Mouse (Mus musculus): ENCODE results near the gene Fras1.

Gene Fras1

DNA sequence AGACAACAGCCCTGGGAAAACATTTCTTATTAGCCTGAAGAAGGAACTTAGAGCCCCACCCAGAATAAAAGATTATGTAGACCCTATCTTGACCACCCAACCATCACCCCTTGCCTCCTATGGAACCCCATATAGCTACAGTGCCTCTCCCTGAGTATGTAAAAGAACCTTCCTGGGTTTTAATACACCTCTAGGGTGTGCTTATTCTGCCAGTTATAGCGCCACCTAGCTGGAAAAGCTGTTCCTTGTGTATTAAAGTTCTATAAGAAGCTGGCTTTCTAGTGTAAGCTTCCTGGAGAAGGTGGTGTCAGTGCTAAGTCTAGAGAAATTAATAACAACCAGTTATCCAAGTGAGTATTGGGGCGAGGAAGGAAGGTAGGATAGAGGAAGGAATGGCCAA, 303.7 kb downstream of the Fras1 start:
- peak; percentile 43 for DNase-seq (ENCODE audit: low read depth, low spot score)

DNA sequence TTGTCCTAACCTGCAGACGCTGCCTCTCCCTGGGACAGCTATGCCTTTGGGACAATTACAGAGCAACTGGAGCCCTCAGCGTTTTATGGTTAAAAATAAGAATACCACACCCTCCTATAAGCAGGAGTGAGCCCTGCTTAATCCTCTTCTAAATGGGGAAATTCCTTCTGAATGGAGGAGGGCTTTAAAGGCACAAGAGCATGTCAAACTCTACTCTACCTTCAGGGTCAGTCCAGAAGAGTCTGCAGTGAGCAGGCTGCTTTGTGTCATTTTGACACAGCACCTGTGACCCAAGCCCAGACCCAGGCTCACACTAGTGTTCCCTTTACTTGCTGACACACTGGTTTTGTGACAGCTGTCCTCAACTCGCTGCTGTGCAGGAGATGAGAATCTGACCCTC, 307.3 kb downstream of the Fras1 start:
- no peak for DNase-seq (ENCODE audit: low read depth, low spot score)

DNA sequence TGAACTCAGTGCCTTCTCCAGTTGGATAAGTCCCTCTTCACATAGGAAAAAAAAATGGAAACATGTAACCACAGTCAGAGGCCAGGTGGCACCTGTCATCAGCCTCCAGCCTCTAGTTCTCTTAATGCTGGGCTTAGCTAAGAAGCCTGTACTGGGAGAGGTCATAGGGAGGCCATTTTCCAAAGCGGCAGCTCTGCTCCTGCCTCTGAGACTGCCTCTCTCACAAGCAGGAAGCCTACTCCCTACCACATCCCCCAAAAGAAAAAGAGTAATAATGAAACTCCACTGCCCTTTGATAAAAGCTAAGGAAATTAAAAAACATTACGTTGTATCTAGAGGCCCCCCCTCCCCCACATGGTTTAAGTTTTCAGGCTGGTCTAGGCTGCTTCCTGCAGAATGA, 309.0 kb downstream of the Fras1 start:
- no peak for DNase-seq (ENCODE audit: low read depth, low spot score)

DNA sequence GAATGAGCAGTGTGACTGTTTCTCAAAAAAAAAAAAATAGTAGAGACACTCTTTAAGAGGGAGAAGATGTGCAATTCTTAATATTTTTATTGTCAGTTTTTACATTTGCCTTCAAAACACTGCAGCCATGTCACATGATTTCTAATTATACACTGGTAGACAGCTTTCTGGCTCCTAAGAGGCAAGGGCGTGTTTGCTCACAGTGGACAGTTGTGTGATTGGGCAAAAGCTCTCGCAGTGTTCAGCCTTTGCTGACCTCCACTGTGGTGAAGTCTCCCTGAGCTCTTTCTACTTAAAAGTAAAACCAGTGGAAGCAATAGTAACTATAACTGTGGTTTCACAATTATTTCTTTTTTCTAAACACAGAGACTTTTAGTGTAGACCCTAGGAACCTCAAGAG, 315.1 kb downstream of the Fras1 start:
- DNase-seq (ENCODE audit: low read depth, low spot score), result no peak

DNA sequence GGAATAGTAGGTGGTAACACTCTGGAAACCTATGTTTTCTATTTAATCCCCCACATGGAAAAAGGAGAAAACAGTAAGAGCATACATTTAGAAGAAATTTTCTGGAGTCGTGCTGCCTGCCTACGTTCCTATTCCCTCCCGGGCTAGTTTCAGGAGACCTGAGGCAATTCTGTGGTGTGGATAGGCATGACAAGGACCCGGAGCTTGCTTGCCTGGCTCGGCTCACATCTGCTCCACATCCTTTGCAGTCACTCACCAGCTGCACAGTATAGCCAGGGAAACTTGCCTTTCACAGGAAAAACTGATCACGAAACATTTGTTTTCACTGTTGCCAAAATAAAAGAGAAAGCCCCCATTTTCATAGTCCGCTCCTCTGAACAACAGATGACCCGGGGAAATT, 325.2 kb downstream of the Fras1 start:
- no peak for DNase-seq (ENCODE audit: low read depth, low spot score)

DNA sequence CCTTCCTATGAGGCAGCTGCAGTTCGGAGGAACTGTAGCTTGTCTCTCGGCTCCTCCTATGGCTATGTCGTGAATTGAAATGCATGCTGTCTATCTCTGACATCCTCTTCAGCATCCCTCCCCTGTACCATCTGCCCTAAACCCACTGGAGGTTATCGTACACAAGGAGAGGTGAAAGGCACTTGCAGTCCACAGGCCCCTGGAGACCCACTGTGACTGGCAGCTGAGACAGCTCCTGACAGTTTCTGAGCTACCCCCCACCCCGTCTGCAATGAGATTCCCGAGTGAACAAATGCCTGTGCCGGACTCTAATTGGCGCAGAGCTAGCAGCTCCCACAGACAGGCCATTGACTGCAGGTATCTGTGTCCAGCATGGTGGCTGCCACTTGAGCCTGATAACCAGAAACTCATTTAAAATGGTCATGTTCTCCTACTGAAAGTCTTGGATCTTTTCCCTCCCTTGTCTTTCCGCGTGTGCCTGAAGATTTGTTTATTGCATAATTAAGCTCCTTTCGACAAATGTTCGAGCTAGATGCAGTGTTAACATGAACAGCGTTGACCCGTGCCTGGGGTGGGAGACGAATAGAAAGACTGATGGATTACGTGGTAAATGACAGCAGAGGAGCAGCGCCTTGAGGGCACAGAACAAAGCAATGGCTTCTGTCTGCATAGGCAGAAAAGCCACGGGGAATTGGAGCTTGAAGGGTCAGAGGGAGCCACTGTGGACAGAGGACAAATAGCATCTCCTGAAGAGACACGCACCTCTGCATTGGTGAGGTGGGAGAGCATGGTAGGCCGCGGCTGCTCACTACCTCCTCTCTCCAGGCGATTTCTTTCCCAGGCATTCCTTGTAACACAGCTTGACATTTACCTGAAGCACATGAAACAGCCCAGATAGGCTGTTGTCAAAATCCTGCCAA, 329.2 kb downstream of the Fras1 start:
- no peak for DNase-seq (ENCODE audit: low read depth, low spot score)

DNA sequence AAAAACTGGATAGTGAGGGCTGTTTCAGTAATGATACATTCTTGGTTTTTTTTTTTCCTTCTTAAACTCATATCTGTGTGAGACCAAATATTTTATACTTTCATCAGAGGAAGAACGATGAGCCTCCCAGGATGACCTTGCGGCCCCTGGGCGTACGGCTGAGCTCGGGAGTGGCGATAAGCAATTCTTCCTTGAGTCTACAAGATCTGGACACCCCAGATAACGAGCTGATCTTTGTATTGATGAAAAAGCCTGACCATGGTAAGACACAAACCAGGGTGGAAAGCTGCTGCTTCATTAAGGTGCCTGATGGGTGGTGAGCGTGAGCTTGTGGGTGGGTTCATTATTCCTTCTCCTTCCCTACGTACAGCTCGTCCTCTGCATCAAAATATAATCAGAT, 334.8 kb downstream of the Fras1 start:
- DNase-seq (ENCODE audit: low read depth, low spot score), result no peak

DNA sequence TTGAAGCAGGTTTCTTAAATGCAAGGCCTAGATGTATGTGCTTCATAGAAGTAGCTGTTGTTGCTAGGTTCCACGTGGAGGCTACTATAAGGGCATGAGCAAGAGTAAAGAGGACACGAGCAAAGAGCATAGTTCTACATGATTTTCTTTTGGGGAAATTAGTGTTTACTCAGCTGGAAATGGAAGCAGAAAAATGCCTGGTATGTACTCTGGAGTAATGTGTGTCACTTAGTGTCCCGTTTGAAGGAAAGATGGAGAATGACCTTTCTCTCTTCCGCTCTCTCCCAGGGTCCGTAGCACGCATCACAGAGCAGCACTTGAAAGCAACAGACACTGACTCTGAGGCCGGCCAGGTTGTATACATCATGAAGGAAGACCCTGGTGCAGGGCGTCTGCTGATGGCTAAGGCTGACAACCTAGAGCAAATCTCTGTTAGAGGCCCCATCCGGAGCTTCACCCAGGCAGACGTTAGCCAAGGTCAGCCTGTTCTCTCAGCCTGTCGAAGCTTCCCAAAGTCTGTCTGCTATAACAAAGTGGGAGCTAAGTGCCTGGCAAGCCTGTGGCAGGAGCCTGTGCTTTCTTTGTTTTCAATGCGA, 338.4 kb downstream of the Fras1 start:
- no peak for DNase-seq (ENCODE audit: low read depth, low spot score)

DNA sequence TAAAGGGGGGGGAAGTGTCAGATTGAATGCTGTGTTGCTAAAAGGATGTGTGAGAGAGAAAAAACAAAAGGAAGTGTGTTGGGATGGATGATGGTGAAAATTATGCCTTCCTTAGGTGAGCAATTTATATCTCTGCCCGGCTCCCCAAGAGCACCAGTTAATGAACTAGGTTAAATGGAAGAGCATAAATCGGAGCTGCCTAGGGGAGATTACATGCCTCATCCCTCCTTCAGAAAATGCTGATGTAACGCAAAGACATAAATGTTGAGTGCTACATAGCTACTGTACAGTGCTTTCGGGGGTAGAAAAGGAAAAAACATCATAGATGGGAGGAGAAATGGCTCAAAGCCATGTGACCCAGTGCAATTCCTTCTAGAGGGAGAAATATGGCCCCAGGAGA, 339.0 kb downstream of the Fras1 start:
- no peak for DNase-seq (ENCODE audit: low read depth, low spot score)

DNA sequence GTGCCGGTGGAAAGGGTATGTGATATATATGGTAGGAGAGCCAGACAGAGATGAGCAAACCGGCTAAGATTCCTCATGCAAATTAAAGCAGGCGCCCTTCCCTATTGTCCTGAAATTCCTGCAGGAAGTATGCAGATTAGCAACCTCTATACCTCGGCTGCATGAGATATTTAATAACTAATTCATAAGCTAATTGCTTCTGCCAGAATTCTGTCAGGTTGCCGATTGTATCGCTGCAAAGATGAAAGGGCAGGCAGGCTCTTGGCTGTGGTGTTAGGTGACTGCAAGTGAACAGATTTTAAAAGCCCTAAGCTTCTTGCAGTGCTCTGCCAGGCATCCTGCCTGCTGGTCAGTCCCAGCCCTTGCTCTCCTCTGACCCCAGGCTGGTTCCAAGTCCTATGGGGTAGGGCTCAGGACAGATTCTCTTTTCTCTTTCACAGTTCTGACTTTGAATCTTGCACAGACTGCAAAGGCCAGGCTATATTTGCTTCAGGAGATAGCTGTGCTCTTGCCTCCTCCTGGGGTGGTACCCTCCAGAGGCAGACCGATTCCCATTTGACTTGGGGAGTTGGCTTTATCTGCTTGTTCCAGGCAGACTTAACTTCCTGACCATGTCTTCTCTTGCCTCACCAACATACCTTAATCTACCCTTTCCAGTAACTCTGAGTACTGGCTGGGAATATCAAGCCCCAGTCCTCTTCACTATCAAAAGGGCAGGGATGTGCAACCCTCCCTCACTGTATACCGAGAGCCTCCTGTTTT, 342.7 kb downstream of the Fras1 start:
- no peak for DNase-seq (ENCODE audit: low read depth, low spot score)

DNA sequence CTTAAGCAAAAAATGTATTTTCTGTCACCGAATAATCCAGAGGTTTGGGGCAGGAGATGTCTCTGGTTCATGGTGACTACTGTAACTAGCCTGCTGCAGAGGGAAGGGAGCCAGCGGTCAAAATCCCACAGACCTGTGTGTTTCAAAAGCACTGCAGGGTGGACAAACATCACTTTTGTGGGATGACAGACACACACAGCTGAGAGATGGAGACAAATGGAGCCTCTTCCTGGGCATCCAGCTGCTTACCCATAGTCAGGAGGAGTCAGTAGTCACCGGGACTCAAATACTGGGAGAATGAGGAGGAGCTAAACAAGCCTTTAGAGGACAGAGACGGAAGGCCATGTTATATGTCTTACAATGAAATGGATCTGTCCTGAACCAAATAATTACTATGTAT, 343.9 kb downstream of the Fras1 start:
- DNase-seq (ENCODE audit: low read depth, low spot score), result no peak

DNA sequence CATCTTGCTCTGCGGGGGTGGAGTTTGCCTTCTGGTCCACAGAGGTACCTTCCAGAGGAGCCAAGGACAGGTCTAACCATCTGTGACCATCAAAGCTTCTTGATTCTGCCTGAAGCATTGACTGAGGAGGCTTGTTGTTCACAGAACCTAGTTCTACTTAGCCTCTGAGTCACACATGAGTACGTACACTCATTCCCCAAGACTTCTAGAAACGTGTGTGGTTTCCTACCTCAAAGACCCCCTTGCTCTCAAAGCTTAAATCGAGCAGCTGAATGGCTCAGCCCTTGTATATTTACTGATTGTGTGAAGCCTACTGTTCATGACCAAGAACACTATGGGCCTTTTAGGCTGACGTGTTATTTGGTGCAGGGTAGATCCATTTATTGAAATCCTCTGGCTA, 344.8 kb downstream of the Fras1 start:
- DNase-seq (ENCODE audit: low read depth, low spot score), result no peak

DNA sequence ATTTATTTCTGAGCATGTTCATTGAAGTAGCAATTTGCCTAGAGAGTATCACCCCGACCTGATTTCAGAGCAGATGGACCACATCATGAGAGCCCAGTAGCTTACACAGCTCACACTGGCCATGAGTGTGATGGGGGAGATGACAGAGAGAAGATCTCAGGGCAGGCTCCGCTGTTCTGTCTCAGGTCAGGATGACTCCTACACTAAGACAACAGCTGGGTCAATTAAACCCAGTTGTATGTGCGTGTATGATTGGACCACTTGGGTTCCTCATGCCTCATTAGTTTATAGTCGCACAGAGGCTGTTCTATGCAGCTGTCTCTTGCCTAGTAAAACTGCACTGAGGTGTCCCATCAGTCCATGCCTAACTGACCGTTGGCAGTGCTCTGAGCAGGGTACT, 345.5 kb downstream of the Fras1 start:
- DNase-seq (ENCODE audit: low read depth, low spot score), result no peak

DNA sequence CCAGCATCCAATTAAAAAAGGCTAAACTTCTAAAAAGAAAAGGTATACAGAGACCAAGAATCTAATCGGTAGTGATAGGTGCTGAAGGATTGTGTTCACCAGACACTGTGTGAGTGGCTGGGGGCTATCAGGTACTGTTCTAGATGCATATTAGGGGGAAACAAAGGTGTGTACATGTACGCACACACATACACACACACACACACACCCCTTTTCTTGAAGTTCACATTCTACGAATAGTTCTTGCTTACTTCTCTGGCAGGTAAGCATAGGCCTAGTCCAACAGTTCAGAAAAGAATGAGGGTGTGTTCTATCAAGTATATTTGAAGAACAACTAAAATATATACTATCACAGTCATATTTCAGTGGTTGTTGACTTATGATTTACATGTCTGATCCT, 348.9 kb downstream of the Fras1 start:
- no peak for DNase-seq (ENCODE audit: low read depth, low spot score)

DNA sequence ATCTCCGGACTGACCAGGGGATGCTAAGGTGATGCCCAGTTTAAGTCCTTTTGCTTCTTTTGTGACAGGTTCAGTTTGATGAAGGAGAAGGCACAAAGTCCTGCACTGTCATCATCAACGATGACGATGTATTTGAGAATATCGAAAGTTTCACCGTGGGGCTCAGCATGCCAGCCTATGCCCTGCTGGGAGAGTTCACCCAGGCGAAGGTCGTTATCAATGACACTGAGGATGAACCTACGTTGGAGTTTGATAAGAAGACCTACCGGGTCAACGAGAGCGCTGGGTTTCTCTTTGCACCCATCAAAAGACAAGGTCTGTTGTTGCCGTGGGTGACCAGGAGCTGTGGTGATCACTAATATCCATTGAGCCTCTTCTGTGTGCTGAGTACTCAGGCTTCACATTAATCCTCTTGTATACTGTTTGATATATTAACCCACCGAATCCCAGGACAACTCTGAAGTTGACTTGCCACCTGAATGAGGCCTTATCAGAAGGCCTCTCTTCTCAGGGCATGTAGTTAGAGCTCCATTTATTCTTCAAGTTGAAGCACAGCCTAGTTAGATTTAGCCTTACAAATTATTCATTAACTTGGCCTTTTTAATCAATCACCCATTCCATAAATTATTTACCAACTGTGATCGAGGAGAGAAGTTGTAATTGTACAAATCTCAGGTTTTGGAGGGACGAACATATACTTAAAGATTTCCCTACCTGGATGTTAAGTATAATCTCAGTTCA, 365.6 kb downstream of the Fras1 start:
- DNase-seq (ENCODE audit: low read depth, low spot score), result no peak

DNA sequence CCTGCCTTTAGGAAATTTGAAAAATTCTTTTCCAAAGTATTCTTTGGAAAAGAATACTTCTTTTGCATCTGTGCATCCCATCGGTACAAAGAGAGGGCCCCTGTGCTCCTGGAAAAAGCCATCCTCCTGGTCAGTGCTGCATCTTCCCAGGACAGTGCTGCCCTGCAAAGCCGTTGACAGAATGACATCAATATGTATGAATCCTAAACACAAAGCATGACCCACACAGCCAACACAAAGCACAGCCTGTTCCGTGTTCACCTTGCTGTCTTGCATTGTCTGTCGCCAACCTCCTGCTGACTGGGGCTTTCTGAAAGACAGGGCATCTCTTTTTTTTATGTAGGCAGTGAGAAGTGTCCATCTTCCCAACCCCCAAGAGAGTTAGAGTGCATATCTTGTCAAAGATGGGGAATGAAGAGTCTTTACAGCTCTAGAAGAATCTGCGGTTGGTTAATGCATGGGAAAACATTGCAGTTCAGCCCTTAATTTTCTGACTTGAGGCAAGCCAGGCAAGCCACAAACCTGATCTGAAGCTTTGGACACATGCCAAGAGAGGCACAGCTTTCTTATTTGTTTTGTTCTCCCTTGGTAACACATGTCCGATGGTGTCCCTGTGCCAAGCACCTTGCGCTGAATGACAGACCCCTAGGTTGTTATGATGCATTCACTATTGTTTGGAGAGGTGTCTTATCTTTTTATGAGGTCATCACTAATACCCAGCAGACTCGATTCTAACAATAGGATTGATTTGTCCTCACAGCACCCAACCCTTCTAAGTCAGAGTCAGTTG, 373.6 kb downstream of the Fras1 start:
- no peak for DNase-seq (ENCODE audit: low read depth, low spot score)

DNA sequence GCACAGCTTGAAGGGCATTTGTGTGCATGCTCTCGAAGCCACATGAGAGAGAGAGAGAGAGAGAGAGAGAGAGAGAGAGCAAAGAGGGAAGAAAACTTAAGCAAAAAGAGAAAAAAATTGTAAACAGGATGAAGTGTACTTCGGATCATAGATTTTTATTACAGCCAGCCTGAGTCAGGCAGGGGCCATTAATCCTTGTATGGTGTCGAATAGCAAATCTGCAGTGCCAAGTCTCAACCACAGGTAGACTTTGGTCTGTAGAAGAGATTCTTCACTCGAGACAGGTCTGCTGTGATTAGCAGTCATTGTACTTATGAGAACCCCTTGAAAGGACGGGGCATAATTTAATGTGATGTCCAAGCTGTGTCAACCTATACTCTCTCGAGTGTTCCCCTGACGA, 383.9 kb downstream of the Fras1 start:
- DNase-seq (ENCODE audit: low read depth, low spot score), result no peak

DNA sequence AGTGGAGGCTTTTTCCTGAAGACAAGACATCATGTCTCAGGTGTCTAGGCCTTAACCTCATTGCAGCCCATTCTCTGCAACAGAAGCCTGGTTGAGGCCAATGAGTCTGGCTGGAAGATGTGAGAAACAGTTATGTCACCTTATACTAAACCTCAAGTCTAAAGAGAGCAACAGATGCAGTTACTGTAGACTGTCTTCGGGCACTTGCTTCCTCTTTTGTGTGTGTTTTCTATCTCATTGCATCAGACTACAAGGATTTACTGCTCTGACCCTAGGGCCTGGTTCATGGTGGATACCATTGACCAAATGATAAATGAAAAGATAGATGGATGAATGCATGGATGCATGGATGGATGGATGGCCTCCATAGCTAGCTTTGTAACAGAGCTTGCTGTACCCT, 388.3 kb downstream of the Fras1 start:
- no peak for DNase-seq (ENCODE audit: low read depth, low spot score)

DNA sequence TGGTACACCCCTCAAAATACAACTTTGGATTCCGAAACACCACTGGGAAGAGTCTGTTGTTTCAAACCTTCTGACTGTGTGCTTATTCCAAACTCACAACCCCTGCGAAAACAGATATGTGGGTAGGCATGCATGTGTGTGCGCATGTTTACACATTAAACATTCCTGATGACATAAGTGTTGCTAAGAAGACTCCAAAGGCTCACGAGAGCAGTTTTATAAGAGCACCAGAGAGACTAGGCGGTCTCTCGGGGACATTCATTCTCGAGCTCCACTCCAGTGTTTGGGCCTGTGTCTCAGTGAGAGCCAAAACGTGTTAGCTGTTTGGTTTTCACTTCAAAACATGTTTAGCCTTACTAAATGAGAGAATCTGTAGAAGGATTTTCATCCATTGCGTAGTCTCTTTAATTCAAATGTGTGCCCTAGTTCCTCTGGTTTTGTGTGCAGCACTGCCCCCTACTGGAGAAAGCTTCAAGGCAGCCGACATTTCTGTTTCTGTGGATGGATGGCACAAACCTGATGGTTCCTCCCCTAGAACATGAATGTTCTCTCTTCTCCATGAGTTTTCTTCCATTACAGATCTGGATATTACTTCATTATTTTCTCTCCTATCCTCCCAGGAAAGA, 395.2 kb downstream of the Fras1 start:
- peak; percentile 60 for DNase-seq (ENCODE audit: low read depth, low spot score)

DNA sequence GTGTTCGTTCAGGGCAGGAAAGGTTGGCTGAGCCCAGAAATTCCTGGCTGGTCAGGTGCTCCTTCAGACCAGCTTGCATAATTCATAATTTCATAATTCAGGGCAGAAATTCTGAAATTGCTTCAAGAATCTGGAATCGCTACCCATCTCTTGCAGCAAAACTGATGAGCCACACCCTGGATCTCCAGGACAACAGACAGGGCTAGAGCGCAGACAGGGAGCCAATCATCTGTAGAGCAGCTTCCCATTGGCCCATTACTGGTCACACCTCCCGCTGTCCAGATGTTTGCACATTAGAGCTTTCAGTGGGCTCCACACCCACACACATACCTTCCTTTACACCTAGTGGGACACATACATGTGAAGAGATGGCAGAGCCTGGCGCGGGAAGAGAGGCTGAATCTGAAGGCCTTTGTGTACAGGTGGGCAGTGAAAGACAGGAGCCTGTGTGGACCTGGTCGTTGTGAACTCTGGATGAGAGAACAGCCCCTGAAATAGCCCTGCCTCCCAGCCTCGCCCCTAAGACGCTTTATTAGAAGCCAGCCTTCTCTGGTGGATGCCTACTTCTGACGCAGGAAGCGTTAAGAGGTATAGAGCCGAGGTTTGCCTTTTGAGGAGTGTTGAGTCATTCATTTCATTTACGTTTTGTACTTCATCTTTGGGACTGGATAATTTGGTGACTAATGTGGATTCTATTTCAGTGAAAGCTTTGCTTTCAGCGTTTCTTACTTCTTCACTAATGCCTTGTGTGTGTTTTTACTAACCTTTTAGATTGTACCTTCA, 409.9 kb downstream of the Fras1 start:
- DNase-seq (ENCODE audit: low read depth, low spot score), result peak; percentile 47
